Mouse (Mus musculus) E14TG2a.4 (cell line): ENCODE data around the gene Rab6a.

Experiments used
- CTCF ChIP-seq: conservative IDR thresholded peaks from 2 replicates; pipeline ENCODE4 v1.5.1; 2014; ENCODE audit warnings: low read length
- NANOG ChIP-seq: IDR thresholded peaks from 2 replicates; pipeline ENCODE4 v1.6.1; 2014; ENCODE audit warnings: borderline replicate concordance, low read length, mixed read lengths
- POU5F1 ChIP-seq: IDR thresholded peaks from 2 replicates; pipeline ENCODE4 v1.6.1; 2014; ENCODE audit warnings: low read length, borderline replicate concordance

DNA sequence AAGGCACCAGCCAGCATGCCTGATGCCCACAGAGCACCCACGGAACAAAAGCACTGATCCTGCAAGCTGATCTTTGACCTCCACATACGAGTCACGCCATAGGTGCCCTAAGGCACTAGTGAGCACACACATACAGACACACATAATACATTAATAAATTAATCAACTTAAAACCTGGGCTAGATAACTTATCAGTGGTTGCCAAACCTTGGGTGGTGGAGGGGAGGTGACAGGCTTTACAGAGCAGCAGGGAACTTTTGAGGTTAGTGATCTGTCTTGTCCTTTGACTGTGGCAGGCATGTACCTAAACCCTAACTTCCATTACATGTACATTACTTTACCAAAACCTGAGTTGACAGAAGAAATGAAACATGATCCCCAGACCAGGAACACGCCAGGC lies 47.9 kb upstream of the Rab6a start:
- TF ChIP-seq POU5F1 (no peak), CTCF (no peak), NANOG (no peak)
